Mouse (Mus musculus) monocyte, adult 5-6 weeks (primary cell): ENCODE data around the gene Drg1. TPM values are rescaled to one million over a fixed set of nuclear protein-coding genes. Genes with fewer than 3 reads are reported as not detected.

Source experiments
- ATAC-seq: fragments of 153-309, 156-312 bp; replicated peaks from 2 replicates; pipeline ENCODE4 v1.8.0; 2017; ENCODE audit warnings: mild to moderate bottlenecking; ENCODE audit not compliant: low TSS enrichment, insufficient number of reproducible peaks, severe bottlenecking, poor library complexity, low FRiP score
- total RNA-seq: library from RNA; stranded (forward); fragments of 200-1000, 200-491, 200-594 nt; gene quantifications from 3 replicates; pipeline ENCODE4 v1.2.3, GENCODE M21; 2017

Gene Drg1
- 165 to 210 TPM (median 199 TPM) in 3 replicates for total RNA-seq

DNA sequence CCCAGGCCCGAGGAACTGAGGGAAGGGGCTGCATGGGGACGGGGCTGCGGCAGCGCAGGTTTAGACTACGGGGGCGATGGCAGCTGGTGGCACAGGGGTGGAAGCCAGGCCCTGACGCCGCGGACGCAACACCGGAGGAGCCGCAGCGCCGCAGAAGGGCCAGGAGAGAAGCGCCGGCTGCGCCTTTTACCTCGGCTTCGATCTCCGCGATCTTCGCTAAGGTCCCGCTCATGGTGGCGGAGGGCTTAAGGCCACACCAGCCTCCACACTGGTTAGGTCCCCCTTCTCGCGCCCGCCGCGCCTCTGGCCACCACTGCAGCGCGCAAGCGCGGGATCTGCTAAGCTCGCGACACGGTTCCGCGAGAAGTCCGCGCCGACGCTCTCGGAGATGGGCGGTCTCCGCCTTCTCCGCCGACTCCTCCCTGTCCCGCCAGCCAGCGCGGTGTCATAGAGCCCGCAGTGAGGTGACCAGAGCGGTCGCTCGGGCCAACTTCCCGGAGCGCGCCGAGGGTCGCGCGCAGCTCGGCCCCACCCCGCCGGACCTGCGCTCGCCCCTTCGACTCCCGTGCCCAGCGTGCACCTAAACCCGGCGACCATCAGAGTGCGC, at the start of gene Drg1:
Gene Drg1 (minus strand): TSS at position 337 of the 607 bp plus-strand sequence.
- peak; percentile 96 for ATAC-seq

DNA sequence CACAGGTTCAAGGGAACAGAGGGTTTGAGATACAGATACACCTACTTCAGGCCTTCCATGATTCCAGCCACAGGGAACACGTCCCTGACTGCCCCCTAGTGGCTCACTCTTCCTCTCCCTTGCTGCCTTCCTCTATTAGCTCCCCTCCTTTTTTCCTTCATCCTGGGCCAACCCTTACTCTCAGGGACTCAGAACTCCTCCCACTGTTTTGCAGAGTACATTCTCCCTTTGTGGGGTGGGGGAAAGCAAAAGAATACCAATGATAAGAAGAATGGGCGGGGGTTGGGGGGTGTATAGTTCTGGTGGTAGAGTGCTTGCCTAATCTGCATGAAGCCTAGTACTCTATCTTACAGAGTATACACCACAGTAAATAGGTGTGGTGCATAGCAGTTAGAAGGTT, 47.9 kb upstream of the Drg1 start:
- ATAC-seq, result peak; percentile 50; the same call in 1 of the 2 replicates

DNA sequence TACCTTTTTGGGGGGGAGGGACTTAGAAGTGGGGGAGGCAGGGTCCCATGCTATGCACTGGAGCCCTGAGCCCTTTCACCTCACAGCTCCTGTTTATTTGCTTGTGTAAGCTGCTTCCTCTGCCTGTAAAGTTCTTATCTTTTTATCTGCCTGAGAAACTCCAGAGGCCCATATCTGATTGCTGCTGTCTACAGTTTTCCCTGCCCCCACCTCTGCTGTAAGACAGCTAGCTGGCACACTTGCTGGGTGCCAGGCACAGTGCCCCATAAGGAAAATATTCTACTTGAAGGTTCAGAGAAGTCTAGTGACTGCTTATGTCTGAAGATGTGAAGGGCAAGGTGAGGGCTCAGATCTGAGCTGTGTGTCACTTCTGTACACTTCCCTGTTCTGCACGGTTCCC, 47.1 kb upstream of the Drg1 start:
- ATAC-seq, result no peak

DNA sequence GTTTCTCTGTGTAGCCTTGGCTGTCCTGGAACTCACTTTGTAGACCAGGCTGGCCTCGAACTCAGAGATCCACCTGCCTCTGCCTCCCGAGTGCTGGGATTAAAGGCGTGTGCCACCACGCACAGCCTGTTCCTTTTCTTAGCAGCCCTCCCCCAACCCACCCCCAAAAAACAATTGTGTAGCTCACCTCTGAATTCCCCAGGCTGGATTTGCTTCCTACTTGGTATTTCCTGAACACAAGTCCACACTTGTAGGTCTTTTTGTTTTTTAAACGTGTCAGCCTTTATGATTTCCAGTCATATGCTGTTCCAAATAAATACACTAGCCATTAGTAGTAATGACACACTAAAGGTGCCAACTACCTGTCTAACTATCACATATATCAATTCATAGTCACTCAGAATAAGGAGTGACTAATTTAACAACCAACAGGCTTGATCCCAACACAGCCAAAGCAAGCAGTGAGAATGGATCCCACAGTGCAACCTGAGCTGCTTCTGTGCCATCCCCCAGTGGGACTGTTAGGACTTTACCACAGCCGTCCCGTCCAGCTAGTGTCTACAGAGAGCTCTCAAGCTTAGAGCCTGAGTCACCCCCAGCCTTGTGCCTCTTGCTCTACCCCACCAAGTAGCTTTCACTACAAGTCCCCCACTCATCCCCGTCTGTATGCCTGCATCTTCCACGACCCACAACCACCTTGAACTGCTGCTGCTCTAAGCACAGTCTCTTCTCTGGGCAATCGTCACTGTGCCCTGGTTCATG, 45.6 kb upstream of the Drg1 start:
- ATAC-seq, result no peak

DNA sequence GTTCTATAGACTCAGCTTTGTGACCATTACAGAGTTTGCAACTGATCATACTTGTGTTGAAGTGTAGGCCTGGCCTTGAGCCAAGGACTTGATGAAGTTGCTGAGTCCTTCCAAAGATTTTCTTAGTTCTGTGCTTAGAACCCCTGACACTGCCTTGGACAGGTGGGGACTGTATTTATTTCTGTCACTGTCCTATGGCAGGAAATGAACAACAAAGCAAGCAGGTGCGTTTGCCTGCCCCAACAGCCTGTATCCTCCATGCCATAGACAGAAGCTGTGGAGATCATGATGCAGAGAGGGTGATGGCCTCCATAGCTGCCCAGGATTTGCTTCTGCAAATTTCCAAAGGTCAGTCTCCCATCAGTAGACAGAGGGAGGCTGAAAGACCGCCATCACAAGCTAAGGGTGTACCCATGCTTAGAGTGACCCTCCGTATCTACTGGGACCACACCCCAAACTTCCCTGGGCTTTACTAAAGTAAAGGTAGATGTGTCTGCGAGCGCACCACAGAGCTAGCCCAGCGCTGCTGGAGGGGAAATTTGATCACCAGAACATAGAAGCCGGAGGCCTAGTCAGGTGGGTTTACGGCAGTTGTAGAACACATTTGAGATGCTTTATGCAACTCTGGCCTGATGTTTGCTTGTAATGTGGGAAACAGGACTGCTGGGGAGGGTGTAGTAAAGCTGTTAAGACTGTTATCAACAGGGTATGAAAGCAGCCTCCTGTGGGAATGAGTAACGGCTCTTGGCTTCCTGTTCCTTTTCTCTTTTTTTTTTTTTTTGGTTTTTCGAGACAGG, 44.8 kb upstream of the Drg1 start:
- no peak for ATAC-seq

DNA sequence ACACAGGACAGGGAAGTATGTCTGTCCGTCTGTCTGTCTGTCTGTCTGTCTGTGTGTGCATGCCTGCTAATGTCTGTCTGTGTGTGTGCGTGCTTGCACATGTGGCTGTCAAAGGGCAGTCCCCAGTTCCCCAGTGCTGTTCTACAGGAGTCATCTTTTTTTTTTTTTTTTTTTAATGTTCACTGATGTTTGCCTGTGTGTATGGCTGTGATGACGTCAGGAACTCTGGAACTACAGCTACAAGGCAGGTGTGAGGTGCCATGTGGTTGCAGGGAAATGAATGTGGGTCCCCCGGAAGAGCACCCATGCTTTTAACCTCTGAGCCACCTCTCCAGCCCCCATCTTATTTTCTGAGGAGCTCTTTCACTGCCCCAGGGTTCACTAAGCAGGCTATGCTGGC, 43.7 kb upstream of the Drg1 start:
- ATAC-seq, result no peak

DNA sequence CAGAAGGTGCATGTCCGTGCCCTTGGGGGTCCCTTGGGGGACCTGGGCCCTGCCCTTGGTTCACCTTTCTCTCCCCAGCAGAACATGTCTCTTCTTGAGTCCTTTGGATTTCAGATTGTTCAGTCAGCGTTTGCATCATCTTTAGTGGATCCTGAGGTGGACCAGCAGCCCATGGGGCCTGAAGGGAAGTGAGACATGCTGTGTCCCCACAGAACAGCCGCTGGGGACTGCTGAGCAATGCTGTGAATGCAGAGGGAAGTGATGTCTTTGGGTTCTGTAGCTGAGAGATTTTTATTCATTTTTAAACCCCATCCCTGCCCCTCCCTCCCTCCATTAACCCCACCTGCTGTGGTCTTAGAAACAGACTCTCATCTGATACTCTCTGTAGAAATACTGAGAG, 41.7 kb upstream of the Drg1 start:
- no peak for ATAC-seq

DNA sequence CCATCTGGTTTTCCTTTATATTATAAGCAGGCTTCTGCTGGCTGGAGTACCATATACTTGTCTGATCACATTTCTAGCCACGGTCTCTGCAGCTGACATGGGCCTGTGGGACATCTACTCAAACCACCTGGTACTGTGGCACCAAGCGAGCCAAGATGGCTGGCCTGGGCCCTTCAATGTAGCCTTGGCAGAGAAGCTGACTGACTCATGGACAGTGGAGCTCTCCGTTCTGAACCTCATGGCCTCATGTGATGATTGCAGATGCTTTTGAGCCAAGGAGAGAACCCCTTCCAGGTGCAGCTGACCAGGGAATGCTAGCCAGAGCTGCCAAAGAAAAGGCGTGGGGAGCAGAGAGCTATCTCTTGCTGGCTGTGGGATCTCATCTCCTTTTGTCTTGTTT, 39.6 kb upstream of the Drg1 start:
- no peak for ATAC-seq

DNA sequence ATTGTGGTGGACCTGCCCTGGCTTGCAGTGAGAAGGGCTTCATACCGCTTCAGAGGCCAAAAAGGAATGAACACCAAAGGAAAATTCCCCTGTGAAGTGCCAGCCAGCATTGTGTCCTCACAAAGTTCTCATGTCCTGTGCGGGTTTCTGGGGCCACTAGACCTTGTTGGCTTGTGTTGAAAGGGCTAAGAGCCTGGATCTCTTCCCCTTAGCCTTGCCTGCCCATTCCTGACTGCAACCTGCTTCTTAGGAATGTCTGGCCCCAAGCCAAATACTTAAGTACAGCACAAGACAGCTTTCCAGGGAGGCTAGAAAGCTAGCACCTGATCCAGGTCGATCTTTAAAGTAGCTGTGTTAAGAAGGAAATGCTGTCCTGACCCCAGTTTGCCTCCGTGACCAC, 36.6 kb upstream of the Drg1 start:
- ATAC-seq, result no peak

DNA sequence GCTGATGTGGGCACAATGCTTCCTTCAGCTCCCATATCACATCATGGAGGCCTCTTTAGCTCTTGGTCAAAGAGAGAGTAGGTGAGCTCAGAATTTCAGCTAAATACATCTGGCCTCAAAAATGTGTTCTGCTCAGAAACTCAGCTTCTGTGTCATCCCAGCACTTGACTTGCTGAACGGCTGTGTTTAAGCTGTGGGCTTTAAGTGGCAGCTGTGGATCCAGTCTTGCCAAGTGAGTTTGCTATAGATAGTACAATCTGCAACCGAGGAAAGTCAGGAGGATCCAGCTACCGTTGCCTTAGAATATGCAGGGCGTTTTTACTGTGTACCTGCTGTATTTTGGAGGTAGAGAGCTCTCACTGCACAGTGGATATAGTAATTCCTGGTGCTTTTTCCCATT, 36.2 kb upstream of the Drg1 start:
- no peak for ATAC-seq

DNA sequence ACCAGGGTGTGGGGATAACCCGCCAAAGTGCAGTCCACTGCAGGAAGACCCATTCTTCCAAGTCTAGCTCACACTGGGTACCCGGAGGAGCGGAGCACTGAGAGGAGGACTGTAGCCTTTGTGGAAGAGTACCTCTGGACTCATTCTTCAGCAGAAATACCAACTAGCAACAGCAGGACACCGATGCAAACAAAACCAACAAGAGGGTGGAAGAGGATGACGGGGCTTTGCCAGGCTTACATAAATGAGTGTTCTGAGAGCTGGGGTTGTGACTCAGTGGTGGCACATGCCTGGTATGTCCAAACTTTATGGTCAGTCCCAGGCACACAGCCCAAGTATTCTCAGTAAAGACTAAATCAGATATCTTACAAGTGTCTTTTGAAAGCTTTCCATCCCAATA, 34.9 kb upstream of the Drg1 start:
- no peak for ATAC-seq

DNA sequence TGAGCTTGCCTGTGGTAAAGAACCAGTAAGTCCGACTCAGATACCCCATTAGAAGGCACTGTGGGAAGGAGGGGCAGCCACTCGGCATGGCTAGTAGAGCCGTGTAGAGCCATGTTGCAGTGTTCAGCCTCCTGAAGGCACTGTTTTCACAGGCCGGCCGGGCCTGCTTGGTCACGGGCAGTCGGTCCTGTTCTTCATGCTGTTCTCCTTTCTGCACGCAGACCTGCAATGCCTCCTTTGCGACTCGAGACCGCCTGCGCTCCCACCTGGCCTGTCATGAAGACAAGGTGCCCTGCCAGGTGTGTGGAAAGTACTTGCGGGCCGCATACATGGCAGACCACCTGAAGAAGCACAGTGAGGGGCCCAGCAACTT, 32.6 kb upstream of the Drg1 start:
- no peak for ATAC-seq

DNA sequence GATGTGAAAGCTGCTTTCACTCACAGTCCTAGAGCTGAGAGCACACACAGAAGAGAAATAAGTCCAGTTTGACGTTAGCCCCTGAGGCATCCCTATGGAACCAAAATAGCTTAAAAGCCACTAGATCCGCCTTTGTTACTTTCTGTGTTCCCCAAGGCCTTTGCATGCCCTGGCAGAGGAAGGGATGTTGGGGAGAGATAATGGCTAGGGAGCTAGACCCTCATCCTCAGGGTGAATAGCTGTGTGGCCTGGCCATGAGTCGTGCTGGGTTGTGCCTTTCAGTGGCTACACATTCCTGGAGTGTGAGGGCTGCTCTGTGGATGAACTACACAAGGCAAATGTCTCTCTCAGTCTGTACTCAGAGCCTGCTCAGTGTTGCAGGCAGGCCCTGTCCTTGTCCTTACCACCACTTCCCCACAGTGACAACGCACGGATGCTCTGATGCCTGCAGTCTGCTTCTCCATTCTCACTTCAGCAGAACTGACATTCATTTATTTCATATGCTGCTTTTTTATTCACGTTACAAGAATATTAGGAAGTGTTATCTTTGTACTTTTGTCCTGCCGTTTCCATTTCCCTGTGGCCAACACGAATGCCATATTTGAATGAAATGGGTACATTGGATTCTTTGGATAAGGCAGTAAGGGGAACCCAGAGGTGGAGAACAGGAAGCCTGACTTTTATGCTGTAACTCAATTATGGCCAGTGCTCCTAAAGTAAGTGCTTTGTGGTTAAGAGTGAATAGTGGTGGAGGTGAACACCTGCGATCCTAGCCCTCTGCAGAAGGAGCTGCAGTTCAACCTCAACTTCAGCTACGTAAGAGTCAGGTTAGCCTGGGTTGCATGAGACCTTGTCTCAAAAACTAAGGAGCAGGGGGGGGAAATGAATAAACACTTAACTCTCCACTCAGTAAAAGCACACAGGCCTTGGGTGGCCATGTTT, 31.9 kb upstream of the Drg1 start:
- no peak for ATAC-seq

DNA sequence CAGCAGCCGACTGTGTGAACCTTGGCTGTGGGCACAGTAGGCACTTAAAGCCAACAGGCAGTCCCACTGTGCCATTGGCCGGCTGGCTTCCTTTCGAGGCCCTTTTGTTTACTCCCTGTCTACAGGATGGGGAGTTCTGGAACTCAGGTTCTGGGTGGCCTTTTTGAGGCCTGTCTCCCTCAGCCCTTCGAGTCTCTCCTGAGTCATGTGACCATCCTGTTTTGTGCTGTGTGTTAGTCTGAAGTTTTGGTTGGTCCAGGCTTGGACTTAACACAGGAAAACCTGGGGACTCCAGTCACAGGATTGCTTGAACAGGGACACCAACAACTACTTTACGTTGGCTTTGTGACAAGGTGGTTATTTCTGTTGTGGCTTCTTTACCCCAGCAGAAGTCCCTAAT, 29.8 kb upstream of the Drg1 start:
- ATAC-seq, result no peak

DNA sequence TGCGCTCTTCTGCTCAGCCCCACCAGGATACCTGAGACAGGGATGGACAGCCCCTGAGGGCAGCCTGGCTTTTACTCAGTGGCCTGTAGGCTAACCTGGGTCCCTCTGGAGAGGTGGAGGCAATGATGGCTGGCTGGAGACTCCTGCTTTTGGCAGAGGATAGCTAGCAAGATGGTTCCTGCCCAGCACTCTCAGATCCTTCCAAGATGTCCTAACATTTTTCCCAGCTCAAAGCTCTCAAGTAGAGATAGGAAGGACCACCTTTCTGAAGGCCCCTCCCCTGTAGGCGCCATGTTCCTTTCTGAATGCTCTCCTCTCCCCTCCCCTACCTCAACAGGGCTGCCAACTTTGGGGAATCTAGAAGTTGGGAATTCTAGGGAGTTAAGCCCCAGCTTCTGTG, 28.4 kb upstream of the Drg1 start:
- no peak for ATAC-seq

DNA sequence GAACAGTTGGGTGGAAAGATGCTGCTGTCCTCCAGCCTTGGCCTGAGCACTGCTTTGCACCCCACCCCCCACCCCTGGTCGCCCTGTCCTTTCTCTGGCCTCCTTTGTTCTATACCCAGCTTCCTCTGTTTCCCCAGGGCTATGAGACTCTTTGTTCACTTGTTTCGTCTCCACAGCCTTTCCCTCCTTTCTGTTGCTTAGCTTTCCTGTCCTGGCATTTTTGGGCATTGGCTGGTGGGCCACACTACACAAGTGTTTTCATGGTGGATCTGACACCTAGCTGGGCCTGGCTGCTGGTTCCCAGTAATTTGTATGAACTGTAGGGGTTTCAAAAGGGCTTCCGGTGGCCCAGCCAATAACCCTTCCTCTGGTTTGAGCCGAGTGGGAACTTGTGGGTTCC, 27.1 kb upstream of the Drg1 start:
- ATAC-seq, result no peak

DNA sequence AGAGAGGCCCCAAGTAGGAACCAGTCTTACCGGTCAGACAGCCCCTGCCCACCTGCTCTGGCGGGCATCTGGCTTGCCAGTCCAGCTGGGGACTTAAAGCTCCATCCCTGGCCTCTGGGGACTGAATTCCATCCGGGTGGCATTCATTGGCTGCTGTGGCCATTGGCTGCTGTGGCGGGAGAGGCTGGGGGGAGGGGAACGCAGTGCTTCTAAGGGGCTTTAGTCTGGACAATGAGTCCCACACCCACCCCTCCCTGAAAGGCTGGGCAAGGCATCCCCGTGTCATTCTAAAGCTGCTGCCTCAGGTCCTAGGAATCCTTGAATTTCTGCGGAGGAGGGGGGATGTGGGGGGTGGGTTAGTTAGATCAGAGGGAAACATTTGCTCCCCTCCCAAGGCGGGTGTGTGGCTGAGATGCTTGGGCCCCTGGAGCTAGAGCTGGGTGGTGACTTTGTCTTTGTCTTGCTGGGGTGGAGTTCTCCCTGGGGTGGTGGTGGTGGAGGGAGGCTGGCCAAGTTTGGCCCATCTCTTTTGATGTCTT, 26.6 kb upstream of the Drg1 start:
- ATAC-seq, result no peak

DNA sequence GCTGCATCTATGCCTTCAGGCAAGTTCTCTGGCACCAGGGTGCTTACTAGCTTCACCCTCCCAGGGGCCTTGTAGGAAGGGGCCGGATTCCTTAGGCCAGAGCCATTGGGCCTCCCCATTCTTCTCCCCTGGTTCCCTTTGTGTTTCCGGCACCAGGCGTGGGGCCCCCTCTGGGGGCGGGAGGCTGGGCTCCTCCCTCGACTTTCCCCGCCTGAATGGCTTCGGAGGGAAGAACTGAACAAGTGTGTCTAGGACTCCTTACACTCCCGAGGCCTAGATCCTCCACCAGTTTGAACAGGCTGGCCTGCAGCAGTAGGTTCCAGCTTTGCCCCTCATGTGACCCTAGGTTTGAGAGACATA, 25.8 kb upstream of the Drg1 start:
- no peak for ATAC-seq
